Mouse (Mus musculus): ENCODE results near the gene Gm10272. TPM values are rescaled to one million over a fixed set of nuclear protein-coding genes. Genes with fewer than 3 reads are reported as not detected.
A peak's percentile ranks its signal among the peaks of the same experiment; 100 is the strongest.
"Not testable (repeated sequence)": the region's sequence is repeated elsewhere in the genome, so short reads cannot be mapped to it uniquely, and the experiment has no call there.

Gm10272 gene
- polyA plus RNA-seq, 1 experiment from 2014 or later, result not detected

DNA sequence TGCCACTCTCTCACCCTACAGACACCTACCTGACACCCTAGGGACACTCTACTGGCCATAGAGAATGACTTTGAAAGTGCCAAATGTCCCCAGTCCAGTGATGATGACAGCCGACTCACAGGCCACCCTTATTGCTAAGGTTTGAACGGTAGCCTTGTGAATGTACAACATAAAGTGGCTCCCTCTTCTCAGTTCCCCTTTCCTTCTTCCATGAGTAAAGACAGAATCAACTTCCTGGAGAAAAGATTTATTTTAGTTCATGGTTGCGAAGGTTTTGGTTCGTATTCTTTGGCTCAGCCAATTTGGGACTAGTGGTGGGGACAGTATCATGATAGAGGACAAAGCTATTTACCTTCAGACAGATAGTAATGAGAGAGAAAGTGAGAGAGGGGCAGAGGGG is 32.5 kb downstream of the Gm10272 start:
- H3K4me1 ChIP-seq, result peaks cover 4% of the 10 kb centered on the region
- ATAC-seq (ENCODE audit: low FRiP score, low read depth), result no peak
- no peaks in the 10 kb centered on the region for H3K36me3 ChIP-seq
- no peaks in the 10 kb centered on the region for H3K9me3 ChIP-seq
- no peak overlapping the region for H3K4me2 ChIP-seq (replicated peaks)
- H3K9ac ChIP-seq (replicated peaks), result no peak overlapping the region
- no peak overlapping the region for H3K4me3 ChIP-seq
- no peak overlapping the region for H3K27ac ChIP-seq (replicated peaks)
- H3K27me3 ChIP-seq, result no peaks in the 10 kb centered on the region
- 85% methylated on average over 4 of the region's 4 CpGs for WGBS

DNA sequence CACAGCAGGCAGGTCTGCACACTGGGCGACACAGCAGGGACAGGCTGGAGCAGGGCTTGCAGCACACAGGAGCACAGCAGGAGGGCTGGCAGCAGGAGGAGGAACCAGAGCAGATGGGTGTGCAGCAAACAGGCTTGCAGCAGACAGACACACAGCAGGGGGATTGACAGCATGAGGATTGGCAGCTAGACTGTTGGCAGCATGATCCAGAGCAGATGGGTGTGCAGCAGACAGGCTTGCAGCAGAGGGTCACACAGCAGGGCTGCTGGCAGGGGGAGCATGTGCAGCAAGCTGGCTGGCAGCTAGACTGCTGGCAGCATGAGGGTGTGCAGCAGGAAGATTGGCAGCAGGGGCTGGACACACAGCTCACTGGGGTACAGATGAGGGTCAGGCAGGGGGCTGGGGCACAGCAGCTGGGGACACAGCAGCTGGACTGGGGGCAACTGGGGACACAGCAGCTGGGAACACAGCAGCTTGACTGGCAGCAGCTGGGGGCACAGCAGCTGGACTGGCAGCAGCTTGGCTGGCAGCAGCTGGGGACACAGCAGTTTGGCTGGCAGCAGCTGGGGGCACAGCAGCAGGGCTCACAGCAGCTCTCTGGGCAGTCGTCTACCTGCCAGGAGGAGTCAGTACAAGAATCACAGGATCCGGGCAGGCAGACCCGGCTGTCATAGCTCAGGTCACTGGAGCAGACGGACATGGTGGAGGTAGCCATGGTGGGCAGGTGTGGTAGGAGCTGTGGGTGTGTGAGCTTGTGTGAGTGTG is 35.7 kb downstream of the Gm10272 start, which contains the start of gene Gm18596:
Gm18596 (minus strand) TSS at position 715 of the 765 bp plus-strand sequence.
- H3K9ac ChIP-seq (replicated peaks); H3K4me3 ChIP-seq; H3K9me3 ChIP-seq; H3K36me3 ChIP-seq; ATAC-seq (ENCODE audit: low FRiP score, low read depth); H3K27me3 ChIP-seq; H3K4me1 ChIP-seq; H3K4me2 ChIP-seq (replicated peaks): not testable (repeated sequence)
- H3K27ac ChIP-seq (replicated peaks), result peak within 1 kb of the TSS; percentile 25; the same call in 1 of the 2 replicates
- 52% methylated on average over 4 of the region's 5 CpGs for WGBS

DNA sequence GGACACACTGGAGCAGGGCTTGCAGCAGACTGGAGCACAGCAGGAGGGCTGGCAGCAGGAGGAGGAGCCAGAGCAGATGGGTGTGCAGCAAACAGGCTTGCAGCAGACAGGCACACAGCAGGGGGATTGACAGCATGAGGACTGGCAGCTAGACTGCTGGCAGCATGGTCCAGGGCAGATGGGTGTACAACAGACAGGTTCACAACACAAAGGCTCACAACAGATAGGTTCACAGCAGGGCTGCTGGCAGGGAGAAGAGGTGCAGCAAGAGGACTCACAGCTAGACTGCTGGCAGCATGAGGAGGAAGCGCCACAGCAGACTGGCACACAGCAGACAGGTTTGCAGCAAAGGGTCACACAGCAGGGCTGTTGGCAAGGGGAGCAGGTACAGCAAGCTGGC is 44.3 kb downstream of the Gm10272 start:
- H3K9ac ChIP-seq (replicated peaks); H3K9me3 ChIP-seq; H3K4me2 ChIP-seq (replicated peaks); H3K36me3 ChIP-seq; H3K4me3 ChIP-seq; H3K27ac ChIP-seq (replicated peaks); H3K4me1 ChIP-seq; ATAC-seq (ENCODE audit: low FRiP score, low read depth); H3K27me3 ChIP-seq: not testable (repeated sequence)
- WGBS, result 74% methylated on average over 1 of the region's 1 CpGs

DNA sequence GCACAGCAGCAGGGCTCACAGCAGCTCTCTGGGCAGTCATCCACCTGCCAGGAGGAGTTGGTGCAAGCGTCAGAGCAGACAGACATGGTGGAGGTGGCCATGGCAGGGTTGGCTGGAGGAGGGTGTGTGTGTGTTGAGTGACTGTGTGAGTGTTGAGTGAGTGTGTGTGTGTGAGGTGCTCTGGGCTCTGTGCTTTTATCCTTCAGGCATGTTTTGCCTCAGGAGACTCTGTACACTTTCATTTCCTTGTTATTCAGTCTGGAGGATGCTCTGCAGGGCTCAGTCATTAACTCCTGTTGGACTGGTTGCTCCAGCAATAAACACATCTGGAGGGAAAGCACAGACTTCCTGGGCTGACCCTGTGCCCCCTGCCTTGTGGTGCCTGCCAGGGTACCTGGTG is 44.8 kb downstream of the Gm10272 start, which contains the start of gene Gm9736:
Gm9736 (minus strand) TSS at position 101 of the 400 bp plus-strand sequence.
- not testable (repeated sequence) for H3K4me1 ChIP-seq; H3K4me3 ChIP-seq; H3K9ac ChIP-seq (replicated peaks); H3K4me2 ChIP-seq (replicated peaks); ATAC-seq (ENCODE audit: low FRiP score, low read depth); H3K9me3 ChIP-seq; H3K27ac ChIP-seq (replicated peaks); H3K36me3 ChIP-seq; H3K27me3 ChIP-seq
- 85% methylated on average over 1 of the region's 1 CpGs for WGBS

DNA sequence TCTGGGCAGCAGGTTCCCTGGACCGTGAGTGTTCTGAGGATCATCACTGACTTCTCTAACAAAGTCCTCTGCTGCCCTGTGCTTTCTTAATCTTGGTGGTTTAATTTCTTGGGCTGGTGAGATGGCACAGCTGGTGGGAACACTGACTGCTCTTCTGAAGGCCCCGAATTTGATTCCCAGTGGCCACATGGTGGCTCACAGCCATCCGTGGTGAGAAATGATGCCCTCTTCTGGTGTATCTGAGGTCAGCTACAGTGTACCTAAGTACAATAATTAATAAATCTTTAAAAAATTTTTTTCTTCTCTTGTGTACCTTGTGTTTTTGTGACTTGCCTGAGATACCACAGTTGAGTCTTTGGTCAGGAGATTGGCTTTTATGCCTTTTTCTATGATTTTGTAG is 45.9 kb downstream of the Gm10272 start:
- not testable (repeated sequence) for H3K4me3 ChIP-seq; ATAC-seq (ENCODE audit: low FRiP score, low read depth); H3K4me1 ChIP-seq; H3K9ac ChIP-seq (replicated peaks); H3K4me2 ChIP-seq (replicated peaks); H3K9me3 ChIP-seq; H3K27ac ChIP-seq (replicated peaks); H3K36me3 ChIP-seq; H3K27me3 ChIP-seq
- 65% methylated on average over 3 of the region's 3 CpGs for WGBS

DNA sequence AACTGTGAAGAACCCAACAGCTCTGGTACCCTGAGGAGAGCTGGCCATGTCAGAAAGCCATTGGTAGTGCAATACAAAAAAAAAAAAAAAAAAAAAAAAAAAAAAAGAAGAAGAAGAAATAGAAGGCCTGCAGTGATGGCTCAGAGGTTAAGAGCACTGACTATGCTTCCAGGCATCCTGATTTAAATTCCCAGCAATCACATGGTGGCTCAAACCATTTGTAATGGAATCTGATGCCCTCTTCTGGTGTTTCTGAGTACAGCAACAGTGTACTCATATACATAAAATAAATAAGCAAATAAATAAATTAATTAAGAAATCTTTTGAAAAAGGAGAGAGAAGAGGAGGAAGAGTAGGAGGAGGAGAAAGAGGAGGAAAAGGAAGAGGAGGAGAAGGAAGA is 47.0 kb downstream of the Gm10272 start:
- Histone ChIP-seq H3K9me3 (no peaks in the 10 kb centered on the region), H3K4me2 (replicated peaks) (no peak overlapping the region), H3K36me3 (no peaks in the 10 kb centered on the region), H3K4me1 (no peaks in the 10 kb centered on the region), H3K4me3 (no peak overlapping the region), H3K27ac (replicated peaks) (no peak overlapping the region), H3K9ac (replicated peaks) (no peak overlapping the region), H3K27me3 (no peaks in the 10 kb centered on the region)
- ATAC-seq (ENCODE audit: low FRiP score, low read depth), result no peak

Other genes starting within 250 kb of the Gm10272 start
- gene Fam207a, start 190.8 kb upstream of the Gm10272 start, polyA plus RNA-seq (2016; fragmentation: Nextera tagmentation; extraction: Ambion mirVana), result 46.4 and 46.5 TPM in 2 replicates
- 0.81 and 0.98 TPM in 2 replicates for gene Itgb2, start 176.4 kb upstream of the Gm10272 start, polyA plus RNA-seq (2016; fragmentation: Nextera tagmentation; extraction: Ambion mirVana)
- gene Pttg1ip, start 124.9 kb upstream of the Gm10272 start, polyA plus RNA-seq (2016; fragmentation: Nextera tagmentation; extraction: Ambion mirVana), result 62.4 and 69.4 TPM in 2 replicates
- 304 and 325 TPM in 2 replicates for gene Sumo3, start 100.5 kb upstream of the Gm10272 start, polyA plus RNA-seq (2016; fragmentation: Nextera tagmentation; extraction: Ambion mirVana)
- 7.7 and 19.3 TPM in 2 replicates for gene Gm49325, start 100.4 kb upstream of the Gm10272 start, polyA plus RNA-seq (2016; fragmentation: Nextera tagmentation; extraction: Ambion mirVana)
- 83.6 and 84.2 TPM in 2 replicates for gene Ube2g2, start 84.4 kb upstream of the Gm10272 start, polyA plus RNA-seq (2016; fragmentation: Nextera tagmentation; extraction: Ambion mirVana)
- gene Tspear, start 20.1 kb upstream of the Gm10272 start, polyA plus RNA-seq (2016; fragmentation: Nextera tagmentation; extraction: Ambion mirVana), result 1.2 and 1.4 TPM in 2 replicates
- not detected in 2 replicates for gene Gm19402, start 15.9 kb upstream of the Gm10272 start, polyA plus RNA-seq (2016; fragmentation: Nextera tagmentation; extraction: Ambion mirVana)
- gene Gm9508, start 9.4 kb upstream of the Gm10272 start, polyA plus RNA-seq (2016; fragmentation: Nextera tagmentation; extraction: Ambion mirVana), result not detected in 2 replicates
- not detected in 2 replicates for gene Gm10024, start 4.8 kb downstream of the Gm10272 start, polyA plus RNA-seq (2016; fragmentation: Nextera tagmentation; extraction: Ambion mirVana)
- not detected in 2 replicates for gene Gm10142, start 9.2 kb downstream of the Gm10272 start, polyA plus RNA-seq (2016; fragmentation: Nextera tagmentation; extraction: Ambion mirVana)
- gene Krtap12-1, start 14.0 kb downstream of the Gm10272 start, polyA plus RNA-seq (2016; fragmentation: Nextera tagmentation; extraction: Ambion mirVana), result not detected in 2 replicates
- gene Gm10100, start 19.9 kb downstream of the Gm10272 start, polyA plus RNA-seq (2016; fragmentation: Nextera tagmentation; extraction: Ambion mirVana), result not detected in 2 replicates
- not detected in 2 replicates for gene Gm18596, start 36.0 kb downstream of the Gm10272 start, polyA plus RNA-seq (2016; fragmentation: Nextera tagmentation; extraction: Ambion mirVana)
- gene Gm9736, start 44.7 kb downstream of the Gm10272 start, polyA plus RNA-seq (2016; fragmentation: Nextera tagmentation; extraction: Ambion mirVana), result not detected in 2 replicates
- not detected in 2 replicates for gene Gm3233, start 53.1 kb downstream of the Gm10272 start, polyA plus RNA-seq (2016; fragmentation: Nextera tagmentation; extraction: Ambion mirVana)
- gene Gm3238, start 64.7 kb downstream of the Gm10272 start, polyA plus RNA-seq (2016; fragmentation: Nextera tagmentation; extraction: Ambion mirVana), result not detected in 2 replicates
- not detected in 2 replicates for gene Gm7138, start 70.3 kb downstream of the Gm10272 start, polyA plus RNA-seq (2016; fragmentation: Nextera tagmentation; extraction: Ambion mirVana)
- not detected in 2 replicates for gene Gm3250, start 75.9 kb downstream of the Gm10272 start, polyA plus RNA-seq (2016; fragmentation: Nextera tagmentation; extraction: Ambion mirVana)
- not detected in 2 replicates for gene Gm7137, start 81.6 kb downstream of the Gm10272 start, polyA plus RNA-seq (2016; fragmentation: Nextera tagmentation; extraction: Ambion mirVana)
- gene Gm9639, start 88.5 kb downstream of the Gm10272 start, polyA plus RNA-seq (2016; fragmentation: Nextera tagmentation; extraction: Ambion mirVana), result not detected in 2 replicates
- not detected in 2 replicates for gene Gm19668, start 92.5 kb downstream of the Gm10272 start, polyA plus RNA-seq (2016; fragmentation: Nextera tagmentation; extraction: Ambion mirVana)
- not detected in 2 replicates for gene Gm9507, start 105.2 kb downstream of the Gm10272 start, polyA plus RNA-seq (2016; fragmentation: Nextera tagmentation; extraction: Ambion mirVana)
- gene Gm2696, start 108.1 kb downstream of the Gm10272 start, polyA plus RNA-seq (2016; fragmentation: Nextera tagmentation; extraction: Ambion mirVana), result not detected in 2 replicates
- gene Krtap10-4, start 120.5 kb downstream of the Gm10272 start, polyA plus RNA-seq (2016; fragmentation: Nextera tagmentation; extraction: Ambion mirVana), result not detected in 2 replicates
- not detected in 2 replicates for gene Krtap10-10, start 129.3 kb downstream of the Gm10272 start, polyA plus RNA-seq (2016; fragmentation: Nextera tagmentation; extraction: Ambion mirVana)
- gene Gm36176, start 140.2 kb downstream of the Gm10272 start, polyA plus RNA-seq (2016; fragmentation: Nextera tagmentation; extraction: Ambion mirVana), result not detected in 2 replicates
- gene Gm10318, start 146.2 kb downstream of the Gm10272 start, polyA plus RNA-seq (2016; fragmentation: Nextera tagmentation; extraction: Ambion mirVana), result not detected in 2 replicates
- not detected in 2 replicates for gene Gm3285, start 155.3 kb downstream of the Gm10272 start, polyA plus RNA-seq (2016; fragmentation: Nextera tagmentation; extraction: Ambion mirVana)
- 5.3 and 5.6 TPM in 2 replicates for gene Lrrc3, start 195.9 kb downstream of the Gm10272 start, polyA plus RNA-seq (2016; fragmentation: Nextera tagmentation; extraction: Ambion mirVana)